Mouse (Mus musculus) limb, embryonic 14.5 days (tissue): Measurements from ENCODE around the gene Ccdc96. TPM values are rescaled to one million over a fixed set of nuclear protein-coding genes. Genes with fewer than 3 reads are reported as not detected.

Source experiments
- ATAC-seq: fragments of 200-750 bp; cut with Nextera tagmentation; 2 replicates; pipeline ENCODE4 v1.8.0; 2017; ENCODE audit warnings: low read depth, moderate number of reproducible peaks, moderate TSS enrichment; ENCODE audit not compliant: low FRiP score
- DNase-seq: peaks from one replicate; pipeline ENCODE4 v3.0.0-alpha.2; 2015; ENCODE audit warnings: low spot score
- H3K27ac ChIP-seq: fragments of 300-500 bp; sonication (generic); replicated peaks from 2 replicates; pipeline ENCODE4 v1.5.1; 2014; ENCODE audit warnings: low read depth, mild to moderate bottlenecking, low read length, moderate library complexity, mixed read lengths
- H3K27me3 ChIP-seq: fragments of 300-500 bp; sonication (generic); 2 replicates; pipeline ENCODE4 v1.6.1; 2014; ENCODE audit warnings: low read length, mixed read lengths; ENCODE audit not compliant: control insufficient read depth, insufficient read depth
- H3K36me3 ChIP-seq: fragments of 300-500 bp; sonication (generic); 2 replicates; pipeline ENCODE4 v1.6.1; 2014; ENCODE audit warnings: mild to moderate bottlenecking, low read length, moderate library complexity, mixed read lengths; ENCODE audit not compliant: control insufficient read depth, insufficient read depth
- H3K4me1 ChIP-seq: fragments of 300-500 bp; sonication (generic); 2 replicates; pipeline ENCODE4 v1.6.1; 2014; ENCODE audit warnings: antibody characterized with exemption, low read length, mixed read lengths; ENCODE audit not compliant: control insufficient read depth, insufficient read depth
- H3K4me2 ChIP-seq: fragments of 300-500 bp; sonication (generic); replicated peaks from 2 replicates; pipeline ENCODE4 v1.6.1; 2014; ENCODE audit warnings: low read depth, mild to moderate bottlenecking, low read length, moderate library complexity; ENCODE audit not compliant: severe bottlenecking
- H3K4me3 ChIP-seq: fragments of 300-500 bp; sonication (generic); replicated peaks from 2 replicates; pipeline ENCODE4 v1.5.1; 2014; ENCODE audit warnings: low read length
- H3K9ac ChIP-seq: fragments of 300-500 bp; sonication (generic); 2 replicates; pipeline ENCODE4 v1.6.1; 2014; ENCODE audit warnings: mild to moderate bottlenecking, low read depth, low read length, moderate library complexity; ENCODE audit not compliant: severe bottlenecking
- H3K9me3 ChIP-seq: fragments of 300-500 bp; sonication (generic); 2 replicates; pipeline ENCODE4 v1.6.1; 2016; ENCODE audit warnings: low read length; ENCODE audit not compliant: control insufficient read depth
- POLR2A ChIP-seq: fragments of 200-500 bp; IDR thresholded peaks from 2 replicates; pipeline ENCODE4 v1.8.0; 2012; ENCODE audit warnings: inconsistent platforms, mild to moderate bottlenecking, moderate library complexity, borderline replicate concordance; ENCODE audit not compliant: insufficient read depth, insufficient read length; ENCODE audit errors: extremely low read depth
- WGBS: fragments of 180-500 bp; shearing (Covaris S2); extraction: QIAGEN DNeasy Blood & Tissue Kit; methylation state at CpG from one replicate; pipeline ENCODE4 v1.1.7; 2014; 5-methylcytosine and 5-hydroxymethylcytosine counted together
- polyA plus RNA-seq, 2 experiments: library from polyadenylated mRNA; depleted of rRNA in 1 of 2; stranded (reverse) in 1 of 2; unstranded in 1 of 2; fragments of >200 nt; fragmentation: Nextera tagmentation in 1 of 2; extraction: Ambion mirVana in 1 of 2; gene quantifications; 2 replicates each; pipeline versions ENCODE4 v1.2.1 to v1.2.3; 2012 to 2014

Gene Ccdc96
- polyA plus RNA-seq, 2 experiments, result 0.08 to 0.11 TPM

GRCm38 (mm10) chr5:36446166-36446890, 38.1 kb upstream of the Ccdc96 start:
- Histone ChIP-seq H3K27ac (no peak overlapping the region), H3K9me3 (no peaks in the 10 kb centered on the region), H3K4me2 (no peak overlapping the region), H3K4me3 (no peak overlapping the region), H3K4me1 (peaks cover 11% of the 10 kb centered on the region; the same call in 1 of the 2 replicates), H3K9ac (no peak overlapping the region), H3K27me3 (no peaks in the 10 kb centered on the region), H3K36me3 (no peaks in the 10 kb centered on the region)
- ATAC-seq (no peak), DNase-seq (no peak)
- no peak for TF ChIP-seq POLR2A
- WGBS, result 36% methylated on average over 9 of the region's 9 CpGs

GRCm38 (mm10) chr5:36447872-36448271, 36.5 kb upstream of the Ccdc96 start:
- TF ChIP-seq POLR2A, result no peak

DNA sequence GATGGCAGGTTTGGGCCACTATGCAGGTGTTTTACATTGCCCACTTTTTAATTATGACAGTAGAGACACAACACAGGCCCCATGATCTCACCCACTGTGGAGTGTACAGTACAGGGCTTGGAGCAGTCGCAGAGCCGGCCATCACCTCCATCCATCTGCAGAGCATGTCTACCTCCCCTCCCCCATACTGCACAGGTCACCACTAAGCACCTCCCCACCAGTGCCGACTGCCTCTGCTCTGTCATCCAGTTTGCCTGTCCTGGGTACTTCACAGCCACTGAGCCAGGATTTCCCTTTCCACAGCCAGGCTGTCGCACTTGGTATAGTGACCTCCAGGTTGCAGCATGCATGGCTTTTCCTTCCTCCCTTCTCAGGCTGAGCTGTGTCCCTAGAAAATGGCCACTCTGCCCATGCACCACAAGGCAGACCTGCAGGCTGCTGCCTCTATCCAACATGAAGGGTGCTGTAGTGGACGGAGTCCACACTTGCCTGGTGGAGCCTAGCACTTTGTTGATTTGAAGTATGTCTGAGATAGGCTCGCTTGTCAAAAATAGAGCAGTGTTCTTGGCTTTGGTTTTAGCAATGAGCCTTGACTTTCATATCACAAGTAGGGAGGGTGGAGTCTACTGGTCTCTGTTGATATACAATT, 34.6 kb upstream of the Ccdc96 start:
- Histone ChIP-seq H3K9ac (no peak overlapping the region), H3K9me3 (no peaks in the 10 kb centered on the region), H3K27ac (no peak overlapping the region), H3K4me1 (peaks cover 11% of the 10 kb centered on the region; the same call in 1 of the 2 replicates), H3K36me3 (no peaks in the 10 kb centered on the region), H3K4me2 (no peak overlapping the region), H3K4me3 (no peak overlapping the region), H3K27me3 (no peaks in the 10 kb centered on the region)
- ATAC-seq (no peak), DNase-seq (no peak)
- 64% methylated on average over 6 of the region's 6 CpGs for WGBS
- TF ChIP-seq POLR2A, result no peak

More at GRCm38 (mm10) chr5:36447872-36448271, 36.5 kb upstream of the Ccdc96 start:
- H3K4me1 ChIP-seq, result peaks cover 11% of the 10 kb centered on the region; the same call in 1 of the 2 replicates
- no peak overlapping the region for H3K9ac ChIP-seq
- no peak overlapping the region for H3K4me3 ChIP-seq
- H3K27me3 ChIP-seq, result no peaks in the 10 kb centered on the region
- WGBS, result 97% methylated on average over 12 of the region's 12 CpGs
- H3K36me3 ChIP-seq, result no peaks in the 10 kb centered on the region
- no peaks in the 10 kb centered on the region for H3K9me3 ChIP-seq
- H3K27ac ChIP-seq, result no peak overlapping the region
- no peak overlapping the region for H3K4me2 ChIP-seq
- DNase-seq, result no peak
- ATAC-seq, result no peak

- Histone ChIP-seq H3K4me1 (no peaks in the 10 kb centered on the region), H3K27ac (no peak overlapping the region), H3K9ac (no peak overlapping the region), H3K4me2 (no peak overlapping the region), H3K4me3 (no peak overlapping the region), H3K9me3 (no peaks in the 10 kb centered on the region), H3K36me3 (no peaks in the 10 kb centered on the region), H3K27me3 (no peaks in the 10 kb centered on the region)
- no peak for TF ChIP-seq POLR2A
- 25% methylated on average over 8 of the region's 10 CpGs for WGBS
- ATAC-seq (no peak), DNase-seq (no peak)
Observed at GRCm38 (mm10) chr5:36451119-36451518, 33.3 kb upstream of the Ccdc96 start.

DNA sequence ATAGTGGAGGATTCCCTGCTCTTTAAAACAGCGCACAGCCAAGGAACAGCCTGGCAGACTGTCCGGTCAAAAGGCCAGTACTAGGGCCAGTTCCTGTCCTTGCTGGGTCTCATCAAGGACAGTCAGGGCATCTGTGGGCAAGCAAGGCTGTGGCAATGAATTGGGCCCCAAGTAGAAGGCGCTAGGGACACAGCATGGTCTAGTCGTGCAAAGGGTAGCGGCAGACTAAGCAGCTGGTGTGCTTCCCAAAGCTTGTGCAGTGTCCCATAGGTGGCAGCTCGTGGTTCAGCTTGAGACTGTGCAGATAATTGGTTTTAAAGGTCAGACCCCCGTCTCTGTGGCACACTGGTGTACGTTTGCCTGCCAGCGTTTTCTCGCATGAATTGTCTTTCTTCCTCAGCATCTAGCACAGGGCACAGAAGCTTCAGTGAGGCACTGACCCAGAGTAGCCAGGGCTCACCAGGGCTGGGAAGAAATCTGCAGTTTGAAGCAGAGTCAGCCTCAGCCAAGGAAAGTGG, 32.5 kb upstream of the Ccdc96 start:
- H3K9ac ChIP-seq, result no peak overlapping the region
- no peaks in the 10 kb centered on the region for H3K9me3 ChIP-seq
- TF ChIP-seq POLR2A, result no peak
- WGBS, result 65% methylated on average over 10 of the region's 10 CpGs
- no peak overlapping the region for H3K27ac ChIP-seq
- ATAC-seq, result no peak
- no peak for DNase-seq
- no peaks in the 10 kb centered on the region for H3K36me3 ChIP-seq
- H3K4me3 ChIP-seq, result no peak overlapping the region
- no peaks in the 10 kb centered on the region for H3K4me1 ChIP-seq
- no peaks in the 10 kb centered on the region for H3K27me3 ChIP-seq
- H3K4me2 ChIP-seq, result no peak overlapping the region
